Mouse (Mus musculus): ENCODE data around the gene Tspan14. TPM values are rescaled to one million over a fixed set of nuclear protein-coding genes. Genes with fewer than 3 reads are reported as not detected.

Tspan14 gene
- polyA plus RNA-seq, 2 experiments from 2014 or later: 56.8 to 58.3 TPM

- no peak for ATAC-seq
Observed at GRCm38 (mm10) chr14:40916667-40917066, 49.9 kb downstream of the Tspan14 start.

- ATAC-seq: no peak
Observed at GRCm38 (mm10) chr14:40915838-40916237, 50.8 kb downstream of the Tspan14 start.

DNA sequence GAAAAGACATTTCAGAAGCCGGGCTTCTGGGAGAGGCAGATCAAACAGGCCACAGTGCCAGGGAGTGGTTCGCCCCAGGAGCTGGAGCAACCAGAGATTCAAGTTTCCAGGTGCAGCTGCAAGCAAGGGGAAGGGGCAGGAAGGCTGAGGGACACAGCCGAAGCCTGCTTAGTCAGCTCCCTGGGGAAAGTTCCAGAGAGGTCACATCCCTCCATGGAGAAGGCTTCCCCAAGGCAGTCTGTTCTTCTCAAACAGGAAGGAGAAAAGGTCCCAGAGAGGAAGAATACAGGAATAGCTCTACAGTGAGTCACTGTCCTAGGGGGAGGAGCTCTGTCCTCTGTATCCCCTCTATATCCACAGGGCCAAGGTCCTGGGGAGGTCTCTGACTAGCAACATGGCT lies 51.9 kb downstream of the Tspan14 start:
- ATAC-seq: no peak

- no peak for ATAC-seq
Observed at GRCm38 (mm10) chr14:40913709-40914108, 52.9 kb downstream of the Tspan14 start.

GRCm38 (mm10) chr14:40911529-40911928 lies 55.1 kb downstream of the Tspan14 start:
- ATAC-seq: no peak

DNA sequence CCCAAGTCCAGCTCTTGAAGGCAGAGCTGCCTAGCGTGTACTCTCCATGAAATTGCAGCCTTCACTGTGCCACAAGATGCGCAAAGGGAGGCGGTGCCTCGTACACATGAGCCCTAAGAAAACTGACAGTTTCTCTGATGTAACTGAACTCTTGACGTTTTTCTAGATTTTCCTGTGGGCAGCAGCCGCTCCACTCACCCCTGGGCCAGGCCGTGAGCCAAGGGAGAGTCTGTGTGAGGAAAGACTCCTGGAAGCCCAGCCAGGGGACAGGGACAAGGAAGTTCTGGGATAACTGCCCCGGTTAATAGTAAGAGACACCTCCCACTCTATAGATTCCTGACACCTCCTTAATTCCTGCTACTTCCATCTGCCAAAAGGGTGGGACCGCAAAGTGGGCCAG lies 57.8 kb downstream of the Tspan14 start:
- ATAC-seq: no peak

DNA sequence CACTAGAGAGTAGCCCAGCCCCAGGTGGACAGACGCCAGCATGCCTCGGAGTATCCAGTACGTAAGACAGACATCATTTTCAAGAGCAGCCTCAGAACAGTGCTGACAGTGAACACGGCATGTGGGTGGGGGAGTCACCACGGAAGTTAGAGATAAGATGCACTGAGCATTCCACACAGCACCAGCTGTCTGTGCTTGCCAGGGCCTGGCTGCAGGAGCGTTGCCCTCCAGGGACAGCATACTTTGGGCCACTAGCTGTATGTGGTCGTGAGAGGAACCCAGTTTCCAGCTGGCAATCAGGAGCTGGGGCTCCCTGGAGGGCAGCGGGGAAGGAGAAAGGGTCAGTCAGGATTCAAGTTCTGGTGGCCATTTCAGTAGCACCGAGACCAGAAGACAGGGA lies 59.8 kb downstream of the Tspan14 start:
- ATAC-seq: peak; percentile 38

GRCm38 (mm10) chr14:40905813-40906212 lies 60.8 kb downstream of the Tspan14 start:
- no peak for ATAC-seq

GRCm38 (mm10) chr14:40902307-40903055 lies 64.1 kb downstream of the Tspan14 start:
- ATAC-seq: no peak

DNA sequence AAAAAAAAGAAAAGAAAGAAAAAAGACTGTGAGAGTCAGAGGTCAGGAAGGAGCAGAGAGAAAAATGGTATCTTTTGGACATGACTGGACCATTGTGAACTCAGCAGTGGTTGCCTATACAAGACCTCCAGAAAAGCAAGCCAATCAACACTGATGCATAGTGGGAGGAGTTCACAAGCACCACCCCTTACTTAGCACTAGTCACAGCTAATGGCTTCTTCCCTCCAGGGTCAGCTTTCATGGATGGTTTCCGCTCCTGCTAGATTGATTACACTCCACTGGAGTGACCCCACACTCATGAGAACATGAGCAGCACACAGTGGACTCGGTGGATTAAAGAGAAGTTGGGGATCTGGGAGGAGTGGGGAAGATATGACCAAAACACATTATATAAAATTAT lies 66.3 kb downstream of the Tspan14 start:
- no peak for ATAC-seq

DNA sequence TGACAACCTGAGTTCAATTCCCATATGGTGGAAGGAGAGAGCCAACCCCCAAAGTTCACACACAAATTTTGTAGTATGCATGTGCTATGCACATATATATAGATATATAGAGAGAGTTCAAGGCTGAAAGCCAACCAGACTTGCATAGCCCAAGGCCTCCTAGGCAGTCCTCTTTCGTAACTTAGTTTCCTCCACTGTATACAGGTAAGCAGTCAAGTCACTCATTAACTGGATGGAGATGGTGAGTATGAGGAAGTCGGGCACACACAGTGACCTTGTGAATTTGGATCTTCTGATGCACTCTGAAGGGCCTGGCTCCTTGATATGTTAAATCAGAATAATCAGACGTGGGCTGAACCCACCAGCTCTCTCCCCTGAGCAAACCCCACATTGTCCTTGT lies 68.7 kb downstream of the Tspan14 start:
- ATAC-seq: no peak

DNA sequence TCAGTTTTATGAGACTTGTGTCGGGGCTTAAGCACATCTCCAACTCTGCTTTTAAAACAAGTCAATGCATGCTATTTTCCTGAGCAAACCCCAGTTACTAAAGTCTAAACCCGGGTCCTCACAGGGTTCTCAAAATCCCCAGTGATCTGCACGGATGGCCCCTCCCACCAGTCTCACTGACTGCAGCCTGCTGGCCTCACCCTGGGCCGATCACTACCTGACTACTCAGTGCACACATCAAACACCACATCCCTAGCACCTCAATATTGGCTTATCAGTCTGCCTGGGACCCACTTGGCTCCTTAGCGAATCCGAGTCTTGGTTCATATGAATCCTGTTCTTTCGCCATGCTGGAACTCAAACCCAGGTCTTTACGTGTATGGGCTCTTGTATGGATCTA lies 70.9 kb downstream of the Tspan14 start:
- ATAC-seq: no peak

- peak; percentile 53 for ATAC-seq
Observed at GRCm38 (mm10) chr14:40894576-40895247, 71.9 kb downstream of the Tspan14 start.

GRCm38 (mm10) chr14:40893884-40894283 lies 72.7 kb downstream of the Tspan14 start:
- ATAC-seq: no peak

- ATAC-seq: no peak
Observed at GRCm38 (mm10) chr14:40893196-40893595, 73.4 kb downstream of the Tspan14 start, which contains the start of gene Sh2d4b. Gene Sh2d4b, minus strand, starts transcription at chr14:40893266.

DNA sequence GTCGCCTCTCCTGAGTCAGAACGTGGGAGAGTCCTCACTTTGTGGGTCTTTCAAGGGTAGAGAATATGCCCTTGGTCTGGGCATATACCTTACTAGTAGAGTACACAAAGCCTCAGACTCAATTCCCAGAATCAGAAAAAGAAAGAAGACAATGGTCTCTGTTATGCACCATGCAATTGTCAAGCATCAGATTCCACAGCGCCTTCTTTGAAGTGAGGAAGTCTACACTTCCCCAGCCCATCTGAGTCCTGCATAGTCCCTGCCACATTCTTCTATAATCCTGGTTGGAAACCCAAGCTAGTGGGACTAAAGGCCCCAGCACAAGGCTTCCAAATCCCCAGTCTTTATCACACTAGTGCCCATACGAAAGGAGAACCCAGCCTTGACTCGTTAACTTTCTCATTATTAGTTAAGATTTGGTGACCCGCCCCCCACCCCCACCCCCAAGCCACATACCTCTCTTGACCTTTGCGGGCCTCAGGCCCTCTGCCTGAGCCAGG lies 74.2 kb downstream of the Tspan14 start:
- no peak for ATAC-seq

DNA sequence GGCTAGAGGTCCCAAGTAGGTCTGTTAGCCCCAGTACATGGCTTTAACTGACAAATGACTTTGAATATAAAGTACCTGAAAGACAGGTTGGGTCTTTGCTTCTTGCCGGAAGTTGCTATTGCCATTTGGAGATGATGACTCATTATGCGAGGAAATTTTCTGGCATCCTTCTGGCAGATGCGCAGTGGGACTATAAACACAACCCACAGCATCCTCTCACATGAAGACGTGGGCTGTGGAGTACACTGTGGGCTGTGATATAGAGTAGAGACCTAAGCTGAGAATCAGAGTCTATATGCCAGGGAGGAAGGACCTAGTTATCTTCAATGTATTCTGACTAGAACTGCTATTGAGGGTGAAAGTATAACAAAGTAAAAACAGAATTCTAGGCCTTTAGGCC lies 75.1 kb downstream of the Tspan14 start:
- ATAC-seq: peak; percentile 68

DNA sequence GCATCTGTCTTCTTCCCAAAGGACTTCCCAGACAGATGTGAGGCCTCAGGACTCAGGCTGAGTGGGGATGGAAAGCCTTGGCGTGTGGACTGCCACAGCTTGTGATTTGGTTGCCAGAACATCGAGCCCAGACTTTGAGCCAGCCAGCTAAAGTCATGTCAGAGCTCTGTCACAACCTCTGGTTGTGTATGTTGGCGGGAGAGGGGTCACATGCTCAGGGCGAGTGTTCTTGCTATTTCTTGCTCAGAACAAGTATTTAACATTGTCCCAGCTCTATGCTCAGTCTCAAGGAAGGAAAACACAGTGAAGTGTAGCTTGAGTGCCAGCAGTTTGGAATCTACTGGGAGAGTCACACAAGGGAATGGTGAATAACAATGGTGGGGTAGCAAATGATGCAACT lies 76.9 kb downstream of the Tspan14 start:
- no peak for ATAC-seq

DNA sequence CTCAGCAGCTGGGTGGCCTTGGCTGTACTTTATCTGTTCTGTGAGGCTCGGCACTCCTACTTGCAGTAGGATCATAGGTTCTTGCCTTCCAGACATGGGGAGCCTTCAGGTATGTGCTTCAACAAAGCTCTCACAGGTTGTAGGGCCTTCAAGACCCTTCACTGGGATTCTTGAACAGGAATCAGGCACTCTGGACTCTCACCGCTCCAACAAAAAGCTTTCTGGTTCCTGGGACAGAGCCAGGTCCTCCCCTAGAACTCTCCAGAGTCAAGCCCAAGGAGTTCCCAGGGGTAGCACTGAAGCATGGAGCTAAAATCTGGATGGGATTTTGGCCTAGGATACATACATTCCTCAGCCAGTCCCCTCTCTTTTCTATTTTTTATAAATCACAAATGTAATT lies 77.4 kb downstream of the Tspan14 start:
- ATAC-seq: no peak

DNA sequence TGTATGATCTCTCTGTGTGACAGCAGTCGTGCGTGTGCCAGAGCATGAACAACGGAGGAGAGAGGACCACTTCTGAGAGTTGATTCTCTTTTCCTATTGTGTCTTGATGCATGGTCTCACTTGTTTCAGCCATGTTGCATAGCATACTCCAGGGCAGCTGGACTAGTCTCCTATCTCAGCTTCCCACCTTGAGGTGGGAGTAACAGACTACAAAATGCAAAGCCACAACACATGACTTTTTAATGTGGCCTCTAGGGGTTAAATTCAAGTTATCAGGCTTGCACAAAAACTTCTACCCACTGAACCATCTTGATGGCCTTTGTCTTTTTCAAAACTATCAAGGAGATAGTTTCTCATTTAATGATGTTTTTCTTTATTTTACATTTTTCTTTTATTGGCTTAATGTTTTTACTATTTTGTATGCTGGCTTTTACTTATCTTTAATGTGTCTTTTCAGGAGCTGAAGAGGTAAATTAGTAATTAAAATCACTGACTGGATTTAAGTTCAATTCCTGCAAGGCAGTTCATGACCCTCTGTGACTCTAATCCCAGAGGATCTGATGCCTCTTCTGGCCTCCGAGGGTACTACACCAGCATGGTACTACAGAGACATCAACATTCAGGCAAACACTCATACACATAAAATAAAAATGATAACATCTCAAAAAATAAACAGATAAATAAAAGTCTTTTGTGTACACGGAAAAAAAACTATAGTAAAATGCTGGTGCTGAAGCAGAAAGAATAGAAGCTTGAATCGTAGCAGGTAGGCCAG lies 80.0 kb downstream of the Tspan14 start:
- no peak for ATAC-seq

GRCm38 (mm10) chr14:40885752-40886151 lies 80.9 kb downstream of the Tspan14 start:
- ATAC-seq: no peak

GRCm38 (mm10) chr14:40885225-40885624 lies 81.4 kb downstream of the Tspan14 start:
- ATAC-seq: no peak

DNA sequence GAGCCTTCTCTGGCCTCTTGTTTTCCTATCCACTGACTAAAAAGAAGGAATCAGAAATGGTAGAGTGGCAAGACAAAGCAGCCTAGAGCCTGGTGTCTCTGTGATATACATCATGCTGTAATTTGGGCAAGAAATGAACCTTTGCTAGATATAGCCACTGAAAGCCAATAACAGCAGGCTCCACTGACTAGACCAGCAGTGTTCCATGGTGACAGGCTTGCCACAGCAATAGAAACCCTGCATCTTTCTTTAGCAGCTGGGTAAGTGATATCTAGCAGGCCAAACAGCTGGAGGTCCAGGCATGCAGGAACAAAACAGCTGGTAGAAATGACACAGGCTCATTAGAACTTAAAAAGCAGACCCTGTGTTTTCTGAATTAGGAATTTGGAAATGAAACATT lies 92.0 kb downstream of the Tspan14 start:
- ATAC-seq: no peak

Measured in activated CD4-positive, CD25-positive, alpha-beta regulatory T cell, adult 4 months (primary cell).